Mouse (Mus musculus) right cerebral cortex, adult 18-20 months (tissue): ENCODE measurements around the gene Cdt1.
A peak's percentile ranks its signal among the peaks of the same experiment; 100 is the strongest.
"Not testable (repeated sequence)": the region's sequence is repeated elsewhere in the genome, so short reads cannot be mapped to it uniquely, and the experiment has no call there.

Experiments used
- DNase-seq: peaks from one replicate; pipeline ENCODE4 v3.0.0; 2022; ENCODE audit warnings: mixed read lengths

The Cdt1 gene

DNA sequence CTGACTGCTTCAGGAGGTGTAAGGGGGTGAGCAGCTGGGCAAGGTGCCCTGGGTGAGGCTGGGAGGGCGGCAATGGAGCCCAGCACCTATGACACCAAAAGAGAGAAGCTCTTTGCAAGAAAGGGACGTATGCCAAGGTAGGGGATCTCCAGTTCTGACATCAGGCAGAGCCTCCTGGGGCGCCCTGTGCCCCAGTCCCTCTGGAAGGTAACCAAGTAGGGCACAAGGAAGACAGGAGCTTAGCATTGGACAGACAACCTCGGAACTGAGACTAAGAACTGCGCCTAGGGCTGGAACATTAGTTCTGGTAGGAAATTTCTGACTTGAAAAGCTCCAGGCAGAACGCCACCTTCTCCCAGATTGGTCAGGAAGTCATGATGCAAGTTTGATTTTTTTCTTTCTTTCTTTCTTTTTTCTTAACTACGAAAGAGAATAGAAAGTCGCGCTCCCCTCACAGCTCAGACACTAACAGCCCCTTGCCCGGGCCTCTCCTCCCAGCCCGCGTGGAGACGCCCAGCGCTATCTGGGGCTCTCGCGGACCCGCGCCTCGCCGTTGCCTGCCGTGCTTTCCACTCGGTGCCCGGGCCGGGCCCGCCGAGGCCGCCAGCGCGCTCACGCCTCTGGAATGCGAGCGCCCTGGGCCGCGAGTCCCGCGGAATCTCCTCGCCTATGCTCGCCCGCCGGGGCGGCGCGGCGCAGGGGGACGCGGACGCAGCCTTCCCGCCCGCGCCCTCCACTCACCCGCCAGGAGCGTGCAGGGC is 17.4 kb upstream of the Cdt1 start:
- no peak for DNase-seq

DNA sequence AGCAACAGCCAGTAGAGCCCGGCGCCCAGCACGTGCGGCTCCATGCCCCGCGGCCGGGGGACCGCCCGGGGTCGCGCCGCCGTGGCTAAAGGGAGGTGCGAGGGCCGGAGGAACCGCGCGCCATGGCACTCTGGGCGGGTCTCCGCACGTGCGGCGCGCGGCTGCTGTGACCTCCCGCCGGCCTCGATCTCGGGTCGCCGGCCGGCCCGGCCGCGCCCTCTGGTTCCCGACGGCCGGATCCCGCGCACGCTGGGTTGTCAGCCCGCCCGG is 16.9 kb upstream of the Cdt1 start:
- no peak for DNase-seq

DNA sequence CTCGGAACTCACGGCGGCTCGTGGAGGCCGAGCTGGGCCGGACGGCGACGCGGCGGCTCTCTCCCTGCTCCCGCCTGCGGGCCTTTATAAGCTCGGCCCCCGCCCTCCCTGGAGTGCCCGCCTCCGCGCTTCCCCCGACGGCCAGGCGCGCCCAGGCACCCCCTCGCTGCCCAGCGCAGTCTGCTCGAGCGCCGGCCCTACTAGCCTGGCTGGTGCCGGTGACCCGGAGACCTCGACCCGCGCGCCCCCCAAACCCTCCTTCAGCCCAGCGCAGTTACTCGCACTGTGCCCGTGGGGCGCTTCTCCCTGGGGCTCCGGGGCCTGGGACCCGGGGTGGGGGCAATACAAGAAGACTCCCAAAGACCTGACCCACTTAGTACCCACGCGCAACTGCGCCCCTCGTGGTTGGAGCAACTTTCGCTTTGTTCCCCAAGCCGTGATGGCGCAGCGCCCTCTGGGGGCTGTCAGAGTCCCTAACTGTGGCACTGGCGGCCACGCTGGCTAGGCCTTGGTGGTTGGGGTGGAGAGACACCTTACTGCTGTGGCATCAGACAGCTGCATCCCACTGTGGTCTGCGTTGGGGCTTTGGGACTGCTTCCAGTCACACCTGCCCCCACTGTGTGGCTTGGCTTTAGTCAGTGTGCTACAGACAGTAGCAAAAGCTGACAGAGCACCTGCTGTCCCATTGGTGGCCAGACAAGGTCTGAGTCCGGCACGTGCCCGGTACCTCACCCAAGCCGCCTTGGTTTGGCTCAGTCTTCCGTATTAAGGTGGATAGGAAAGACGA is 16.4 kb upstream of the Cdt1 start, which contains the start of gene Piezo1:
Piezo1 (minus strand) TSS at position 65 of the 787 bp plus-strand sequence.
- DNase-seq, result peak; percentile 73

DNA sequence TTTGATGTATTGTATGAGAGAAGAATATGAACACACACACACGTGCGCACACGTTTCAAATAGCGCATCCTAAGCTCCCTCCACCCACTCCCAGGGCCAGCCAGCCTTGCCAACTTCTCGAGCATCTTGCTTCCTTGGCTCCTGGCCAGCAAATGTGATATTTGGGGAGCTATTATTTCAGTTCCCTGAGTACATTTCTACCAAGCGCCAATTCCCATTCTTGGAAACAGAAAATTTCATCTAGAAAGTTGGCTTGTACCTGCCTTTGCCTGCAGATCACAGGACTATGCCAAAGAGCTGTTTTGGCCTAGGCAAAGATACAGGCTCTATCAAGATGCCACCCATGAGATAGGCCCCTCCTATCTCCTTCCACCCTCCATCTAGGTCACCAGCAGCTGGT is 13.0 kb upstream of the Cdt1 start:
- DNase-seq, result peak; percentile 77

DNA sequence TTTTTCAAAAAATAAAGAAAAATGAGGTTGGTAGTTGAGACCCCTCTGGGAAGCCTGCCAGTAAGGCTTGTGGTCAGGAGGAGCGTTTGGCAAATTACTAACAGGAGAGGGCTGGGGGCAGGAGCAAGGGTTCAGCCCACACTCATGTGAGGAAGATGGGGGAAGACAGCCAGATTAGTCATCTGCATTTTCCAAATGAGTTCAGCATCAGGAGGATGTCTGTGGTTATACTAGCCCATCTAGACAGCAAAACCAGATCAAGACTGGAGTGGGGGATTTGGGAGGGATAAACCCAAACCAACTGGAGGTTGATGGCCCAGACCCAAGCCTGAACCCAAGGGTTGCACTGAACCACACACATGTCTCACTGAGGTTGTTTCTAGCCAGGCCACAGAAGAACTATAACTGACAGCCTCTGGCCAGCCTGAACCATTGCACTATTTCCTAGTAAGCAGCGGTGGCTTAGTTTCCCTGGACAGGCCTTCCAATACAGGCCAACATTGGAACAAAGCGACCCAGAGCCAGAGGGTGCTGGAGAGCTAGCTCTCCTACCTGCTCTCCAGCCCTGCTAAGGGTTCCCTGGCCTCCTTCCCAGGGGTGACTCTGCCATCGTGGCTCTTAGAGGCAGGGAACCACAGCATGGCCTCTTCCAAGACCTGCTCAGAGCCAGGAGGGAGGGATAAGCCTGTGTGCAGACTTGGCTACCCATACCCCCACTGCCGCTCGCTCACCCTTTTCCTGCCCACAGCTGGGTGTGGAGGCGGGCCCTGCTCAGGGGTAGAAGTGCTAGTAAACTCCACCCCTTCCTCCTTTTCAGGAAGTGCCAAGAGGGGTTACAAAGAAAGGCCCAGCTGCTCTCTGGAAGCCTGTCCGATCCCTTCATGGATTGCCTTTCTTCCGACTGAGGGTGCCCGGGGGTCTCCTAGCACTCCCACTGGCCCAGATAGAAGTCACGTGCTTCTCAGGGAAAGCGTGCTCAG is 11.5 kb upstream of the Cdt1 start:
- no peak for DNase-seq

DNA sequence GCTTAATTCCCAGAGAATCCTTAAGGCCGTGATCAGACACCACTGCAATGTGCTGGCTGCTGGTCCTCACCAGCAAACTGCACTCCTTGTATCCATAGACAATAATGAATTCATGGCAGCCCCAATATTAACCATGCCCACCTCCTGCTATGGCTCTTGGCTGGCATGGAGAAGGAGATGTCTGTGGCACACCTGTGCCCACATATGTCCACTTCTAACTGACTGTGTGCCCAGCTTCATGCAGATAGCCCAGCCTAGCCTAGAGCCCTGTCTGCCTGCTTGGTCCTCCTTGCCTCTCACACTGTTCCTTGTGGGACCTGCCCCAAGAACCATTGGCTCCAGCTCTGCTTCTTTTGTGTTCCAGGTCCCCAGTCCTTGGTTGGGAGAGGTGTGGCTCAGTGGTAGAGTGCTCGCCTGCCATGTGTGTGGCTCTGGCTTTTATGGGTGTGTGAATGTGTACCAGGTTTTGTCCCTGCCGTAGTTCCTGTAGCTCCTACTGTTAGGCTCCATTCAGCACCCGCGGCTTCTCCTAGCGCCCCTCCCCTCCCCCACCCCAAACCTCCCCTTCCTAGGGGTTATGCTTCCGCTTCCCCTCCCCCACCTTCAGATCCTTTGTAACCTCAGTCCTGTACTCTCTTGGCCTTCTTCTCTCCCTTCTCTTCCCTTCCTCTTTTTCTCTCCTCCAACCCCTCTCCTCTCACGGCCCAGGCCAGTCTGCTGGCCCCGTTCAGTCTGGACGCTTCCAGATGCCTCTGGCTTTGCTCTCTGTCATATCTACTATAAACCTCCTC is 10.4 kb upstream of the Cdt1 start:
- no peak for DNase-seq

DNA sequence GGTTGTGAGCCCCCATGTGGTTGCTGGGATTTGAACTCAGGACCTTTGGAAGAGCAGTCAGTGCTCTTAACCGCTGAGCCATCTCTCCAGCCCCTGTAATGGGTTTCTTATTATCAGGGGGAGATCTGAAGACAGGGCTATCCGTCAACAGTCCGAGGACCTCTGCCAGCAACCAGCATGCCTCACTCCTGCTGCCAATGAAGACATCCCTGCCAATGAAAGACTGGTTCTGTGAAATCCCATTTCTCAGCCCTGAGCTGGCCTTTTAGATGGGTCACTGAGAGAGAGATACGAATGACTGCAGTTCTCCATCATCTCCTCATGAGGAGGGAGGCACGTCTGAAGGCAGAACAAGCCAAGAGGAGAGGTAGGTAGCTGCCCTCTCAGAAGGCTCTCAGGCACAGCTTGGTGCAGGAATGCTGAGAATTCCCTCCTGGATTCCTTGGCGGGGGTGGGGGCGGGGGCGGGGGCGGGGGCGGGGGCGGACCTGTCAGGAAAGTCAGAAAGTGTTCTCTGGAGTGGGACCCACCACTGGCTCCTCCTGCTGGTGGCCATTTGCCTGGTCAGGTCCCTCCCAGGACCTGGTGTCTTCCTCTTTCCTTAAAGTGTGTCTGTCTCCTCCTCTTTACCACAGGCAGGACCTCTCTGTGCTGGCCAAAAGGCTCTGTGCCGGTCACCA is 9.0 kb upstream of the Cdt1 start:
- no peak for DNase-seq

DNA sequence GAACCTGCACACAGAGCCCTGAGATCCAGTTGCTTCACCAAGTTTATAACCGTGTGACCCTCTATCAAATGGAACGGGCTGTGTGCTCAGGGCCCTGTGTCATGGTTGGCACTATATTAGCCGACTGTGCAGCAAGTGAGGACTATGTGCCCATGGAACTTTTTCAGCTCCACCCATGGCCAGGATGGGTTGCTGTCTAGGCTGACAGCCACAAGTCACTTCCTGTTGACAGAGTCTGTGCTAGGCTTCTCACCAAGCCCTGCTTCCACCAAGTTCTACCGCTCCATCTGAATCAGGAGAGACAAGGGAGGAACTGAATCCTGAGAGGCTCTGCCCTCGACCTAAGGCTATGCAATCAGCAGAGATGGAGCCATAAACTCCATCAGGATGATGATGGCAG is 6.6 kb upstream of the Cdt1 start:
- DNase-seq, result no peak

DNA sequence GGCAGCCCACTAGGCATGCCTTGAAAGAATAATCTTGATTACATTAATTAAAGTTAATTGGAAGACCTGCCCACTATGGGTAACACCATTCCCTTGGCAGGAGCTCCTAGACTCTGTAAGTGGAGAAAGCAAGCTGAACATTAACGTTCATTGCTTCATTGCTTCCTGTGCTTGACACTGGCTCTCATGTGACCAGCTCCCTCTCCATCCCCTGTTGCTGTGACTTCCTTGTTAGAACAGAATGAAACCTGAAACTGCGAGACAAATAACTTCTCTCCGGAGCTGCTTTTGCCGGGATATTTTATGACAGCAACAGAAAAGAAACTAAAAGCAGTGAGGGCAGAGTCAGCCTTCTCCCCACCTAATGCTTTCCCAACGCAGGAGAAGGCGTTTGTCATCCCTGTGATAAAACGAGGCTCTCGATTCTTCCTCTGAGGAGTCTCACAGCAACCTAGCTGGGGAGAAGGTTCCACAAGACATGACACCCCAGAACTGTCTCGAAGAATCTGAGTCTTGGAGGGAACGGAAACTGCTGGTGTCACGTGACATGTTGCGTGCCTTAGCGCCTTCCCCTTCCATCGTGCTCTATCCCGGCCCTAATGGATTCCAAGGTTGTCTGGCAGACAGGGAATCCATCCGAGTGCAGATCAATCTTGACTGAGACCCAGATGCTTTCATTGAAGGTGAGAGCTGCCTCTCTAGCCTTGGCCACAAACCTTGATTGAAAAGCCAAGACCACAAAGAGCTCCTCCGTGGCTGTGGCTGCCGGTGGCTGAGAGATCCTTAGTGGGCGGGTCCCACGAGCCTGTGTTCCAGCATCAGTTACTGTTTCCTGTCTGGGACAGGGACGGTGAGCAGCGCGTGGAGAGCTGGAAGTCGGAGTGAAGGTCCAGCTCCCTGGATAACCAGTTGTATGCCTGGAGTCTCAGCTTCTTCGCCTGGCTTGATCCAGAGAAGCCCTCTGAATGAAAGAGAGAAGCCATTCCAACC is 3.2 kb upstream of the Cdt1 start:
- no peak for DNase-seq

DNA sequence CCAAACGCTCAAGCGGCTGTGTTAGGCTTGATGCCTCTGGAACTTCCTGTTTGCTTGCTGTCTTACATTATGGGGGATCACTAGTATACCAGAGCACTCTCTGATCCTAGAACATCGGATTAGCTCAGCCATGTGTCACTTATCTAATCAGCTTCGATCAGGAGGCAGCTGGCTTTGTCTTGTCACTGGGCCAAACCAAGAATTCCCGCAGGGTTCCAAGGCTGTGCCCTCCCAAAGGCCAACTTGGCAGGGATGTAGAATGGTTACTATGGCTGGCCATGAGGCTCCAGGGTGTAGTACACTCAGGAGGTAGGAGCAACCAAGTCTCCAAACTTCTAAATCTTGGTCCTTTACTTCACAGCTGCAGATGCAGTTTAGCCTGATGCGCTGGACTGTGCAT is 1.0 kb upstream of the Cdt1 start:
- no peak for DNase-seq

DNA sequence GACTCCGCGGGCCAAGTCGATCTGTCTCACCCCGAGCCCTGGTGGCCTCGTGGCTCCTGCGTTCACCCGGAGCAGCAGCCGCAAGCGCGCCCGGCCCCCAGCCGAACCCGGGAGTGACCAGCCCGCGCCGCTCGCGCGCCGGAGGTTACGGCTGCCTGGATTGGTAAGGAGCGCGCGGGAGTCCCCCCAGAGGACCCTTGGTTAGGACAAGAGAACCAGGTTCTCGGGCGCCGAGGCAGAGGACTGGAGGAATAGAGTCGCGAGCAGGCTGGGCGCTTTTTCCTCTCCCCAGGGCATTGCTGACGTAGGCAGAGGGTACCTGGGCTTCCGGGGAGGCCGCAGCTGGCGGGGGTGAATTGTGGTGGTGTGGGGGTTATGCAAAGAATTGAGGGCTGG is 292 bp downstream of the Cdt1 start:
- DNase-seq, result no peak

DNA sequence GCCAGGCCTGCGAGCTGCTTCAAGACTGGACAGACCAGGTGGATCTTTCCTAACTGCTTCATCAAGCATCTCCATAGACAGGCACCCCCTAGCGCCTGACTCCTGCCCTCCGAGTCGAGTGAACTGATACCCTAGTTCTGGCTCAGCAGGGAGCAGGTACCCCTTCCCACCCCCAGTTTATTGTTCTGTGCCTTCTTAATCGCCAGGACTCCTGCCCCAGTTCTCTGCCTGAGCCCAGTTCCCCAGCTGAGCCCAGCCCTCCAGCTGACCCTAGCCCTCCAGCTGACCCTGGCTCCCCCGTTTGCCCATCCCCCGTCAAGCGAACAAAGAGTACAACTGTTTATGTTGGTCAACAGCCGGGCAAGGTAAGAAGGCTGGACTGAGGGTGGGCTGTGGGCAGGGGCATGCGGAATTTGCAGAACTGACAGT is 1.1 kb downstream of the Cdt1 start:
- no peak for DNase-seq

DNA sequence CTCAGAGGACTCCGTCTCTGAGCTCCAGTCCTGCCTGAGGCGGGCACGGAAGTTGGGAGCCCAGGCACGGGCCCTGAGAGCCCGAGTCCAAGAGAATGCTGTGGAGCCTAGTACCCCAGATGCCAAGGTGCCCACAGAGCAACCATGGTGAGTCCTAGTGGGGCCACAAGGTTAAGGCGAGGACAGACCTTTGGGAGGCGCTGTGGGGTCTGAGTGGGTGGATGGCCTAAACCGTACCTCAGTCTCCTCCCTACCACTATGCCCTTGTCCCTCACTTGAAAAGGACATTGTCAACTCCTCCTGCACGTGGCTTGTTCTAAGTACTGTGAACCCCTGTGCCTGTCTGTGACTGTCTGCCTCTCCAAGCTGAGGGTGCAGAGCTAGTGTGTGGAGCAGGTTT is 1.5 kb downstream of the Cdt1 start:
- DNase-seq, result no peak

DNA sequence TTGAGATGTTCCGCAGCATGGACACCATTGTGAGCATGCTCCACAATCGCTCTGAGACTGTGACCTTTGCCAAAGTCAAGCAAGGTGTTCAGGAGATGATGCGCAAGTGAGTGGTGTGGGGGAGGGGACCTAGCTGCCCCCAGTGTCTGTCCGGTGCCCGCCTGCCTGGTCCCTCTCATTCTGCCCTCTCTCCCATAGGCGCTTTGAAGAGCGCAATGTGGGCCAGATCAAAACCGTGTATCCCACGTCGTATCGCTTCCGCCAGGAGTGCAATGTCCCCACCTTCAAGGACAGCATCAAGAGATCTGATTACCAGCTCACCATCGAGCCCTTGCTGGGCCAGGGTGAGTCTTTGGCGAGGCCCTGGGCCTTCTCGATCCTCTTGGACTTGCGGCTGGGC is 2.2 kb downstream of the Cdt1 start:
- no peak for DNase-seq

DNA sequence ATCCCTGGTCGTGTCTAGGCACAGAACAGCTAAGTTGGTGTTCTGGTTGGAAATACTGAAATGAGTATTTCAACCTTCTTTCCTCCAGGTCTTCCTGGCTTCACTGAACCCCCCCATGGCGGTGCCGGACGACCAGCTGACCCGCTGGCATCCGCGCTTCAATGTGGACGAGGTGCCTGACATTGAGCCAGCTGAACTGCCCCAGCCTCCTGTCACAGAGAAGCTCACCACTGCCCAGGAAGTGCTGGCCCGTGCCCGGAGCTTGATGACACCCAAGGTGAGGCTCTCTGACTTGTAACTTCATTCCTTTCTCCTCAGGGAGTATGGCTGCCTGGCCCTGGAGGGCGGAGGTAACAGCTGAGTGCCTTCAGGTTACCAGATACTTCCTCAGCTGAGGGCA is 3.3 kb downstream of the Cdt1 start:
- no peak for DNase-seq

DNA sequence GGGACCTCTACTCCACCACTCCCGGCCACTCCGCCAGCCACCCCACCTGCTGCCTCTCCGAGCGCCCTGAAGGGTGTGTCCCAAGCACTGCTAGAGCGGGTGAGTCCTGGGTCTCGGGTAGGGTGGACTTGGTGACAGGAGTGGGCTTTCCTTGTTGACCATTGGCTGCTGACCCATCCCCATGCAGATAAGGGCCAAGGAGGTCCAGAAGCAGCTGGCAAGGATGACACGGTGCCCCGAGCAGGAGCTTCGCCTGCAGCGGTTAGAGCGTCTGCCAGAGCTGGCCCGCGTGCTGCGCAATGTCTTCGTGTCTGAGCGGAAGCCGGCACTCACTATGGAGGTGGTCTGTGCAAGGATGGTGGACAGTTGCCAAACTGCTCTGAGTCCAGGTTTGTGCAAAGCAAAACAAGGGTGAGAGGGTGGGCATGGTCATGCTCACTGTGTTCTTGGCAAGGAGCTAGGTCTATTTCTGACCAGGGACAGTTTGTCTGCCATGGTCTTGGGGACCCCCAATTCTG is 4.0 kb downstream of the Cdt1 start:
- DNase-seq, result no peak

DNA sequence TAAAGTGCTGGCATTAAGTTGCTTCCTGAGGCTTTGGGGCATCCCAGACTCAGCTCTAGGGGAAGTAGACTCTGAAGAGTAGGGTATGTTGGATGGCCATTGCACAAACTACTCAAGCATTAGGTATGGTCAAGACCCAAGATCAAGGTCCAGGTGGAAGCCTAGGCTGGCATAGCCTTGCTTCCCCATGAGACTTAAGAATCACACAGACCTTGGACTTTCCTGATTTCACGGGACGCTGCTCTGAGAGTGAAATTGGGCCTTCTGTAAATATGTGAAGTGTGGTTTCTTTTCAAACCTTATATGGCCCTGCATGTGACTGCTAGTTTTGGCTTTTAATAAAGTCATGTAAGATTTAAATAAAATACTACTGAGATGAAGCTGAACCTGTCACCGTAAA is 4.9 kb downstream of the Cdt1 start:
- DNase-seq, result no peak

DNA sequence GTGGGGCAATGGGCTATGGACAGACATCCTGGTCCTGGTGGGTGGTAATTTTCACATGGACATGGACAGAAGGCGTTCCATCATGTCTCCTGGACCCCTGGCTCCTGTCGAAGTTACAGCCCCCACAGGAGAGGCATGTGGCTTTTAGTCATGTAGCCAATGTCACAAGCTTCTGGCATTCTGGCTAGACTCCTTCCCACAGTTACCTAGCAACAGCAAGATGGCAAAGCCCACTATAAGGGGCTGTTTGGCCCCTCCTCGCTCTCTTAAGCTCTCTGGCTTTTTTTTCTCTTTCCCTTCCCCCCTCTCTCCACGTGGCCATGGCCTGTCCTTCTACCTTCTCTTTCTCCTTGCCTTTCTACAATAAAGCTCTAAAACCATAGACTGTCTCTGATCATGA is 5.4 kb downstream of the Cdt1 start:
- DNase-seq, result not testable (repeated sequence)

DNA sequence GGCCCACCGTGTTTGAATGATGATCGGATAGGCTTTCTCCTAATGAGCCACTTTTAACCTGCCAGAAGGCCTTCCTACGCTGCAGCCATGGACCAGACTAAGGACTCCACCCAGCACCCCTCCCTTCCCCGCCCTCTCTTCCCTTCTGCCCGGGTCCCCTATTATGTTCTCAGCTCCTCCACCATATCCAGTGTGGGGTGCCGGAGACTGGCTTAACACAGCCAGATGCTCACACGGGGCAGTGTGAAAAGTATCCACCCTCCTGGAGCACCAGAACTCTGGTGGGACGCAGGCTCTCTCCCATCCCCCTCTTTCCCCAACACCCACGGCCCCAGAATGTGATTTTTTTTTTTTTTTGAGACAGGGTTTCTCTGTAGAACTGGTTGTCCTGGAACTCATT is 5.8 kb downstream of the Cdt1 start:
- no peak for DNase-seq

DNA sequence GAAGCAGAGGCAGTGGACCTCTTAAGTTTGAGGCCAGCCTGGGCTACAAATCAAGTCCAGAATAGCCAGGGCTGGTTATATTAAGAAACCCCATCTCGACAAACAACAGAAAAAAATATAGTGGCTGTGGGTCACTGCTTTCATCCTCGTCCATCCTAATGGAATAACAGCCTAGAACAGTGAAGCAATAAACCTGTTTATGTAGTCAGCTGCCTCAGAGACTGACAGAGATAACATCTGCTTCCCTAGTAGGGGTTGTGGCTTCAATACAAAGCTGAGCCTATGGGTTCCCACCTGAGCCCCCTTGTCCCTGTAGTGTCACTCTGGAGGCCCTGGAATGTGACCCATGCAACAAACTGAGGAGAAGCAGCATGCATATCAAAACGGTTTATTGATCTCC is 6.4 kb downstream of the Cdt1 start:
- no peak for DNase-seq
